Mouse (Mus musculus) right cerebral cortex, postnatal 14 days (tissue): ENCODE results near the gene Vpreb3.

ENCODE experiments used
- DNase-seq: peaks from one replicate; pipeline ENCODE4 v3.0.0; 2022

Gene Vpreb3

GRCm38 (mm10) chr10:75932891-75933290, 10.0 kb upstream of the Vpreb3 start, which contains the start of gene Chchd10:
Gene Chchd10 (plus strand): TSS chr10:75933130.
- no peak for DNase-seq

DNA sequence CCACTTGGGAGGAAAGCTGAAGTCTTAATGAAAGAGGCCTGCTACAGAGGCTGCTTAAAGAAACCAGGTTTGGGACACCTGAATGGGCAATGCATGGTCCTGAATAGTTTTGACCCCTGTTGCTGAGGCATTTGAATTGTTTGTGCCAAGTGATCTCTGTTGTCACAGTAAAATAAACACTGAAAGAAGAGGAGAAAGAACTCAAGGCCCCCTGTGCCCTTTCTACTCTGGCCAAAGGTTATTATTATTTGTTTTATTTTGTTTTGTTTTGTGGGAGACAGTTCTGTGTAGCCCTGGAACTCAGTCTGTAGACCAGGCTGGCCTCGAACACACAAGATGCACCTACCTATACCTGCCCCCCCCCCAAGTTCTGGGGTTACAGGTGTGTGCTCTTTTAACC, 7.9 kb upstream of the Vpreb3 start:
- no peak for DNase-seq

DNA sequence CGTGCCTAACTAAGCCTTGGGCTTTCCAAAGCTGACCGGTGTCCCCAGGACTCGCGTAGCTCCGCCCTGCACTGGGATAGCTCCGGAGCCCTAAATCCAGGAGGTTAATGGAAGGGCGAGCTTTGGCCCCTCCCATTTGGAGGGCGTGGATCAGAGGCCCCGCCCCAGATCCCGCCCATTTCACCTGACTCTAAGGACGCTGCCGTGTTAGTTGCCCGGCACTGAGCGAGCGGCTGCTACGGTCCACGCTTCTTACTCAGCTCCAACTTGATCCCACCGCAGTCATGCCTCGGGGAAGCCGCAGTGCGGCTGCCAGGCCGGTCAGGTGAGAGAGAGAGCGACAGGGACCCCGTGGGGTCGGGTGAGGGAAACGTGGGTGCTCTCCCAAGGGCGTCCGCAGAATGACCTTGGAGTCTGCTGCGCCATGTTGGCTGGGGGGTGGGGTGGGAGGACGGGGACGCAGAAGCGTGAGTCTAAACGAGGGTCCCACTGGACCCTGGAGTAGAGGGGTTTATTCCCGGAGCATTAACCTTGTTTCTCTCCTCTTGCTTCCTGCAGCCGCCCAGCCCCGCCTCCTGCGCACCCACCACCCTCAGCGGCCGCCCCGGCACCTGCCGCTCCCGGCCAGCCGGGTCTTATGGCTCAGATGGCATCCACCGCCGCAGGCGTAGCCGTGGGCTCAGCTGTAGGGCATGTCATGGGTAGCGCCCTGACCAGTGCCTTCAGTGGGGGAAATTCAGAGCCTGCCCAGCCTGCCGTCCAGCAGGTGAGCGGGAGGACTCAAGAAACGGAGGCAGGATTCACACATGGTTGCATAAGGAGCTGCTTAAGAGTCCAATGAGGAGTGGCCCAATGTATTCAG, 6.9 kb upstream of the Vpreb3 start, which contains the start of gene Mmp11:
Mmp11 (minus strand) TSS at position 817 of the 862 bp plus-strand sequence.
- DNase-seq: peak; percentile 63

DNA sequence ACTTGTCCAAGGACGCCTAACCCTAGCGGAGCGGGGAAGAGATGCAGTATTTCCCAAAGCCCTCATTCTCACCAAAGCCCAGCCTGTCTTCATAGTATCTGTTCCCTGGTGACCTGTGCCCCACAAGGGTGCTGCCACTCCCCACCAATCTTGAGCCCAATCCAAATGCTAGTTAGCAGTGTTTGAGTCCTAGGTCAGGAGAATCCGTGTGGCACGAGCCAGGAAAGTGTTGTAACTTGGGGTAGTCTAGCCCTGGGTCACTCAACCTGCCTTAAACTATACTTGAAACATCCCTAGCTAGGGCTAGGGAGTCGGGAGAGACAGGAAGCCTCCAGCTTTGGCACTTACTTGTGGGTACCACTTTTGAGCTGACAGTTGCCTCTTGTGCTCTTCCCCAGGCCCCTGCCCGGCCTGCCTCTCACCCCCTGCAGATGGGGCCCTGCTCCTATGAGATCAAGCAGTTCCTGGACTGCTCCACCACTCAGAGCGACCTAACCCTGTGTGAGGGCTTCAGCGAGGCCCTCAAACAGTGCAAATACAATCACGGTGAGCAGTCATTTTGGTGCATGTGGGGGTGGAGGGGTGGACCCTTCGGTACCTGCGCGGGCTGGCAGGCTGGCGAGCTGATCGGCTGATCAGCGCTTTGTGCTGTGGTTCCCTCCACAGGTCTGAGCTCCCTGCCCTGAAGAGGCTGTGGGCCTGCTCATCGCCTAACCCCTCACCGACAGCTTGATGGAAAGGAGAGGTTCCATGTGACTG, 5.8 kb upstream of the Vpreb3 start:
- no peak for DNase-seq

GRCm38 (mm10) chr10:75937851-75938643, 4.8 kb upstream of the Vpreb3 start:
- DNase-seq: no peak

DNA sequence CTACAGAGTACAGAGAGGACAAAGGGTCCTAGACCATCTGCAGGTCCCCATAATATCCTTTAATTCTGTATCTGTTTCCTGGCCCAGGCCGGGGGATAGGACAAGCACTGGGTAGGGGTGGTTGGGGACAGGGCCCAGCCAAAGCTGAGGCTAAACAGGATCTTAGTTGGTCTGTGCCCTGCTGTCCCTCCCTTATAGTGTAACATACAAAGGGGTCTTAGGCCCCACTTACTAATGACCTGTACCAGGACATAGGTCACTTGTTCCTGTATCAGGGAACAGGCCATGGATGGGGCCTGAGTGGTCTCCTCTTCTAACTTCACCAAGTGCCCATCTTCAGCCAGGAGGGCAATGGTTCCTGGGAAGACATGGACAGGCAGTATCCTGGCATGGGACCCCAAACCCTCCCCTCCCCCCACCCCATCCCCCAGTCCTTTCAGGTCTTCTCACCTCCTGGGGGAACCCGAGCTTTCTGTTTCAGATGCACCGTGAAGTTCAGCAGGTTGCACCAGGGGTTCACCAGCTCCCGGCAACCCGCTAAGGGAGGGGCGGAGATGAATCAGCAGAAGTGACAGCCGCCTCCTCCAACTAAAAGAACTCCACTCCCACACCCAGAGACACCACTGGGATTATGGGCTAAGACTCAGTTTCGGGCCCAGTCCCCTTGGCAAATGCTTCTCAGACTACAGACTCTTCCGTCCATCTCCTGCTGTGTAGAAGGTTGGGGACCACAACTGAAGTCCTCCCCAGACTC, 3.2 kb upstream of the Vpreb3 start:
- no peak for DNase-seq

DNA sequence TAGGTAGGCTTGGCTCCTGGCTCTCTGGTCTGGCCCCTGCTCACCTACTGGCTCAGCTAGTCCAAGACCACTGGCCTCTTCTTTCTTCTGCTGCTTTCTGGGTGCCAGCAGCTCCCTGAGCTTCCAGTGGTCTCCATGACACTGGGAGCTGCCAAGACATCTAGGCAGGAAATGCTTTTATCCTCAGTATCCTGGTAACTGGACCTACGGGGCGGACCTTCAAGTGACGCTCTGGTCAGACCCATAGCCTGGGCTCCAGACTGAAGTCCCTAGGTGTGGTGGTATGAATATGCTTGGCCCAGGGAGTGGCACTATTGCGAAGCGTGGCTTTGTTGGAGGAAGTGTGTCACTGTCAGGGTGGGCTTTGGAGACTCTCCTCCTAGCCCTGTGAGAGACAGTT, 2.3 kb upstream of the Vpreb3 start, which contains the start of gene Gm867:
Gm867 (minus strand) TSS at position 153 of the 400 bp plus-strand sequence.
- no peak for DNase-seq

GRCm38 (mm10) chr10:75941042-75941824, 1.6 kb upstream of the Vpreb3 start:
- no peak for DNase-seq

DNA sequence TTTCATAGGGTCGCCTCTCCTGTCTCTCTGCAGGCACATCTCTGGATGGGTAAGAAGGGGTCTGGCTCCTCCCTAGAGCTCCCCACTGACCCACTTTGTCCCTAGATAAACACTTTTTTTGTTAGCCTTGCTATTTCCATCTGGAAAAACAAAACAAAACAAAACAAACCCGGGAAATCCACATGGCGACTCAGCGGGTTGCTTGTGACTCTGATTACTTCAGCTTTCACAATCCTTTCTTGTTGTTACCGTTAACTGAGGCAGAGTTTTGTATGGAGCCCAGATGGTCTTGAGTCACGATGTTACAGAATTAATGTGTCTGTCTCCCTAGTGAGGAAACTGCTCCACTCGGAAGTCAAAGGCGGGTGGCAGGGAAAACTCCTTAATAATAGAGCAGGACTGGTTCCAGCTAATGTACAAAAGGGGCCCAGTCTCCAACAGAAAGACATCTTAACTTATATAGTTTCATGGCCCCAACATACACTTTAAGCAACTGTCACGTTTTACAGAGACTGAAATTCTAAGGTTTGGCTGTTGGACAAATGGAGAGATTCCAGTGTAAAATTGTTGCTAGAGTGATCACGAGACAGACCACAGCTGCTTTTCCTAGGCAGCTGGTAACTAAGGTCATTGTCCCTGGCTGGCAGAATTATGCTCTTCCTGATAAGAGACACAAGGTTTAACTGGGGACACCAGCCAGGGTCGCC, 1.4 kb downstream of the Vpreb3 start:
- no peak for DNase-seq

GRCm38 (mm10) chr10:75945213-75945612, 2.4 kb downstream of the Vpreb3 start:
- DNase-seq: no peak

DNA sequence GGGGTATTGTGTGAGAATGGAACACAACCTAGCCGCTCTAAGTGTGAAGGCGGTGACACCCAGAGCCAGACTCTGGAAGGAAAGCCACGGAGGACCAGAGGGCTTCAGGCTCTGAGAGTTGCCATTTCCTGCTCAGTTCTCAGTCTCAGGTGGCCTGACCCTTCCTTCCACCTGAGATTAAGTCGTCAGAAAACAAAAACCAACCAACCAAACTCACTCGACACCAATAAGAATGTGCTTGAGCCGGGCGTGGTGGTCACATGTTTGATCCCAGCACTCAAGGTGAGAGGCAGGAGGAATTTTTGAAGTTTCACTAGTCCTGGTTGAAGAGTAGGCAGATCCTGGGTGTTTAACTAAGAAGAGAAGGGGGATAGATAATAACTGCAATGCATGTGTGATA, 3.0 kb downstream of the Vpreb3 start:
- DNase-seq: no peak

DNA sequence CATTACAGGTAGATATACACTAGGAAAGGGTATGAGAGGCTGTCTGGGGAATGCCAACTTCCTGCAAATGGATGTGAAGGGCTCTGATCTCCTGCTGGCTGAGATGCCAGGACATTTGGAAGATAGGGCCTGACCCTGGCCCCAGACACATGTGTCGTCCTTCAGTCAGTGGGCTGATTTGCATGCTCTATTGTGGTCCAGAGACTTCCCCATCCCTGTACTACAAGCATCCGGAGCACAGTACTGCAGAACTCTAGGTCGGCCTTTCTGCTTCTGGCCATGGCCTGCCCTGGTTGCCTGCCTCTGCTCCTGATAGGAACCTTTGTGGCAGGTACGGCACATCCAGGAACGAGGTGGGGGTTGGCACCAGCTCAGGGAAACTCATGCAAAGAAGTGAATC, 5.2 kb downstream of the Vpreb3 start:
- DNase-seq: no peak

DNA sequence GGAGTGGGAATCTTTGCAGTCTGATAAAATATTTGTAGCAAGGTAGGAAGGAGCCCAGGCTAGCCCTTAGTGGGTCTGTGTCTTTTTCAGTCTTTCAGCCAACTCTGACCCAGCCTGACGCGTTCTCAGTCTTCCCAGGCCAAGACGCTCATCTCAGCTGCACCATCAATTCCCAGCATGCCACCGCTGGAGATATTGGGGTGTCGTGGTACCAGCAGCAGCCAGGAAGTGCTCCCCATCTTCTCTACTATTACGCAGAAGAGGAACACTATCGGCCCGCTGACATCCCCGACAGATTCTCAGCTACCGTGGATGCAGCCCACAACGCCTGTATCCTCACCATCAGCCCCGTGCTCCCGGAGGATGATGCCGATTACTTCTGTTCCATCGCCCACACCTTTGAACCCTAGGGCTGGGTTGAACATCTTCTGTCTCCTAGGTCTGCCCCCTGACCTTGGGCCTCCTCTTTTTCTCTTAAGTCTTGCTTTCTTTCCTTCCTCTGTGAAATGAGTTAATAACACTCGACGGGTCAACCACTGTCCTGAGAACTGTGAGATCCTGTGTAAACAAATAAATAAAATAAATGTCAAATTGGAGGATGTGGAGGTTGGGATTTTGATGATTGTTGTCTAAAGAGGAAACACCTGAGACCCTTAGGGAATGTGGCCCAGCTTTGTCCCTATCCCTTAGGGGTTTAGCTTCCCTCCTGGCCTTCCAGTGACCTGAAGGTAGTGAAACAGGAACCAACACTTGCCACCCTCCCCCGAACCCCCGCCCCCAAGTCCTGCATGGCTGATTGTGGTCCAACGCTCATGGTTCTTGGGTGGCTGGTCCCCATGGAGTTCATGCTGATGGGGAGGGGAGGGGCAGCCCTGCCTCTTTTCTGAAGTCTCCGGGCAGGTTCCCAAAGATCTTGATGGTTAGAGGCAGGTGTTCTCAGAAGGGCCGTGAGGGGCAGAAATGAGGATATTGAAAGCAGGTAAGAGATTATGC, 6.5 kb downstream of the Vpreb3 start:
- no peak for DNase-seq

DNA sequence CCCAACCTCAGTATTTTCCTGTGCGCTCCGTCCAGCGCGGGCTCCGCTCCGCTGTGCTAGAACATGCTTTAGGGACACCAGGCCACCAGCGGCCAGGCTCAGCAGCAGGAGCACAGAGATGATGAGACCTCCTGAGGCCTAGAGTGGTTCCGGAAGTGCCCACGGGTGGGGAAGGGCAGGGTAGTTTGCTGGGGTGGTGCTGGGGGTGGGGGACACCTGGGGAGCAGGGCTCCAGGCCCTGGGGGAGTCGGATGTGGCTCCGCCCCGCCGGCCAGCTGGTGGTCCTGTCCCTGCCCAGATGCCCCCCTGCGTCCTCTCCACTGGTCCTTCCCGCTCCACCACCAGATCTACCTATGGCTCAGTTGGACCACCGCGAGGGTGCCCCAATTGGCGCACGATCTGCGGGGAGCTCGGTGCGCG, 7.9 kb downstream of the Vpreb3 start:
- no peak for DNase-seq

GRCm38 (mm10) chr10:75951424-75952050, 8.7 kb downstream of the Vpreb3 start:
- DNase-seq: no peak

GRCm38 (mm10) chr10:75954381-75954811, 11.5 kb downstream of the Vpreb3 start, which contains the start of gene Gm5134:
Gene Gm5134 (plus strand): TSS chr10:75954514.
- DNase-seq: no peak

DNA sequence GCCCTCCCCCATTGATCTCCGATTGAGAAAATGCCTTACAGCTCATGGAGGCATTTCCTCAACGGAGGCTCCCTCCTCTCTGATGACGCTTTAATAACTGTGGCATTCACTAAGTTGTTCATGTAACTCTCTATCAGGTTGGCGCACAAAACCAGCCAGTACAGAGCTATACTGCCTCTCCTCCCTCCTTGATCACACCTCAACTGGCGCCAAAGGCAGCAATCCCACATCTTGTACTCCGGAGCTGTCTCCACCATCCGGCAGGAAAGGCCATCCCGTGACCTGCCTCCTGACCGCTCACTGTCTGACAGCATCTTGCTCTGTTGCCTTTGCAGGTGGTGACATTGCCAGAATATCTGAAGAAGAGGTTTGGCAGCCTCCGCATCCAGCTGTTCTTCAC, 31.0 kb downstream of the Vpreb3 start:
- DNase-seq: no peak

- no peak for DNase-seq
Measured at GRCm38 (mm10) chr10:75975216-75975615, 32.4 kb downstream of the Vpreb3 start.
